Mouse (Mus musculus) midbrain, embryonic 14.5 days (tissue): ENCODE measurements around the gene Adamts12. TPM values are rescaled to one million over a fixed set of nuclear protein-coding genes. Genes with fewer than 3 reads are reported as not detected.

Experiments used
- ATAC-seq: fragments of 200-750 bp; cut with Nextera tagmentation; 2 replicates; pipeline ENCODE4 v1.8.0; 2017; ENCODE audit warnings: moderate number of reproducible peaks, moderate library complexity; ENCODE audit not compliant: low FRiP score, low TSS enrichment
- DNase-seq: peaks from one replicate; pipeline ENCODE4 v3.0.0-alpha.2; 2015
- H3K27ac ChIP-seq: fragments of 300-500 bp; sonication (generic); replicated peaks from 2 replicates; pipeline ENCODE4 v1.5.1; 2014; ENCODE audit warnings: mild to moderate bottlenecking, low read depth, low read length, moderate library complexity
- H3K27me3 ChIP-seq: fragments of 300-500 bp; sonication (generic); 2 replicates; pipeline ENCODE4 v1.6.1; 2014; ENCODE audit warnings: low read length, control low read depth, mixed read lengths; ENCODE audit not compliant: control insufficient read depth, insufficient read depth
- H3K36me3 ChIP-seq: fragments of 300-500 bp; sonication (generic); 2 replicates; pipeline ENCODE4 v1.6.1; 2014; ENCODE audit warnings: low read length, control low read depth; ENCODE audit not compliant: control insufficient read depth, insufficient read depth
- H3K4me1 ChIP-seq: fragments of 300-500 bp; sonication (generic); 2 replicates; pipeline ENCODE4 v1.6.1; 2014; ENCODE audit warnings: mild to moderate bottlenecking, antibody characterized with exemption, low read length, control low read depth; ENCODE audit not compliant: control insufficient read depth, insufficient read depth
- H3K4me2 ChIP-seq: fragments of 300-500 bp; sonication (generic); 2 replicates; pipeline ENCODE4 v1.6.1; 2014; ENCODE audit warnings: mild to moderate bottlenecking, low read length, moderate library complexity
- H3K4me3 ChIP-seq: fragments of 300-500 bp; sonication (generic); replicated peaks from 2 replicates; pipeline ENCODE4 v1.5.1; 2014; ENCODE audit warnings: low read depth, low read length
- H3K9ac ChIP-seq: fragments of 300-500 bp; sonication (generic); replicated peaks from 2 replicates; pipeline ENCODE4 v1.6.1; 2014; ENCODE audit warnings: mild to moderate bottlenecking, low read length, moderate library complexity
- H3K9me3 ChIP-seq: fragments of 300-500 bp; sonication (generic); 2 replicates; pipeline ENCODE4 v1.6.1; 2016; ENCODE audit warnings: low read length, control low read depth, mixed read lengths; ENCODE audit not compliant: control insufficient read depth
- WGBS: fragments of 180-500 bp; shearing (Covaris S2); extraction: QIAGEN DNeasy Blood & Tissue Kit; methylation state at CpG from one replicate; pipeline ENCODE4 v1.1.7; 2014; 5-methylcytosine and 5-hydroxymethylcytosine counted together
- polyA plus RNA-seq: library from polyadenylated mRNA; unstranded; fragments of >200 nt; fragmentation: Nextera tagmentation; extraction: Ambion mirVana; gene quantifications from 2 replicates; pipeline ENCODE4 v1.2.1, GENCODE M21; 2014

Adamts12 gene
- polyA plus RNA-seq, 1 experiment from 2014 or later, result 2.8 TPM

GRCm38 (mm10) chr15:11198246-11198795 is 133.7 kb downstream of the Adamts12 start:
- no peak overlapping the region for H3K9ac ChIP-seq
- H3K4me2 ChIP-seq, result no peak overlapping the region
- DNase-seq (no peak), ATAC-seq (no peak)
- no peaks in the 10 kb centered on the region for H3K9me3 ChIP-seq
- no peak overlapping the region for H3K27ac ChIP-seq
- no peaks in the 10 kb centered on the region for H3K27me3 ChIP-seq
- no peak overlapping the region for H3K4me3 ChIP-seq
- no peaks in the 10 kb centered on the region for H3K4me1 ChIP-seq
- WGBS, result 84% methylated on average over 7 of the region's 7 CpGs
- no peaks in the 10 kb centered on the region for H3K36me3 ChIP-seq

DNA sequence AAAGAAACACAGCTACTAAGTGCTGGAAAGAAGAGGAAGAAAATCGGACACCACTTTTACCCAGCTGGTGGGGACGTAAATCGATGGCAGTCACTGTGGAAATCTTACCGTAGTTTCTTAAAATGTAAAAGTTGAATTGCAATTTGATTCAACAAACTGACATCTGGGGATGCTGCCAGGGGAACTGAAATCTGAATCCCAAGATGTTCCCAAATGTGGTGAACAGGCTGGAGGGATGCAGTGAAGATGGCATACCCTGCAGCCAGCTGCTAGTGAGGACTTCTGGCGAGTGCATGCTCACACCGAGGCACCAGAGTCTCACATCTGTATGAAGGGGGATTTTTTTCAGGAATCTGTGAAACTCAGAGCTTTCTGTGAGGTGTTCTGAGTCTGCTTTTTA is 138.5 kb downstream of the Adamts12 start:
- WGBS, result 78% methylated on average over 6 of the region's 6 CpGs
- Histone ChIP-seq H3K9me3 (no peaks in the 10 kb centered on the region), H3K4me1 (no peaks in the 10 kb centered on the region), H3K36me3 (no peaks in the 10 kb centered on the region), H3K27me3 (no peaks in the 10 kb centered on the region), H3K9ac (no peak overlapping the region), H3K4me3 (no peak overlapping the region), H3K27ac (no peak overlapping the region), H3K4me2 (no peak overlapping the region)
- ATAC-seq (no peak), DNase-seq (no peak)

GRCm38 (mm10) chr15:11204934-11205333 is 140.3 kb downstream of the Adamts12 start:
- DNase-seq (no peak), ATAC-seq (no peak)
- no peak overlapping the region for H3K4me2 ChIP-seq
- H3K9ac ChIP-seq, result no peak overlapping the region
- no peak overlapping the region for H3K27ac ChIP-seq
- no peaks in the 10 kb centered on the region for H3K9me3 ChIP-seq
- H3K36me3 ChIP-seq, result no peaks in the 10 kb centered on the region
- 83% methylated on average over 3 of the region's 3 CpGs for WGBS
- H3K4me1 ChIP-seq, result no peaks in the 10 kb centered on the region
- no peaks in the 10 kb centered on the region for H3K27me3 ChIP-seq
- H3K4me3 ChIP-seq, result no peak overlapping the region

DNA sequence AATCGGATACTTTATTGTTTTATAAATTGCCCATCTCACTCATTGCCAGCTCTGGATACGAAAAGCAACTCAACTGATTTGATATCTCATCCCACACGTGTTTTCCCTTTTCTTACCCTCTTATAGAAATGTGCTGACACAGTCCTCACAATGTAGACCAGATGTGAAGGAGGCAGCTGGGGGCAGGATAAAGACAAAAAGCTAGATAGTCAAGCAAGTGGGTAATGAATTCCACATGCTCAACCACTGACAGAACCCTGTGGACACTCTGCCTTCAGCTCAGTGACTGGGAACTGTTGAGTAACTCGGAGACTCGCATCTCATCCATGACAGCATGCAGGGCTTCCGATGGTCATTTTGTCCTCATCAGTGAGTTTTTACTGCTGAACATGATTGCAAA is 146.4 kb downstream of the Adamts12 start:
- DNase-seq (no peak), ATAC-seq (no peak)
- Histone ChIP-seq H3K4me3 (no peak overlapping the region), H3K27me3 (no peaks in the 10 kb centered on the region), H3K4me2 (no peak overlapping the region), H3K9me3 (no peaks in the 10 kb centered on the region), H3K27ac (no peak overlapping the region), H3K9ac (no peak overlapping the region), H3K4me1 (no peaks in the 10 kb centered on the region), H3K36me3 (no peaks in the 10 kb centered on the region)
- 88% methylated on average over 6 of the region's 6 CpGs for WGBS

DNA sequence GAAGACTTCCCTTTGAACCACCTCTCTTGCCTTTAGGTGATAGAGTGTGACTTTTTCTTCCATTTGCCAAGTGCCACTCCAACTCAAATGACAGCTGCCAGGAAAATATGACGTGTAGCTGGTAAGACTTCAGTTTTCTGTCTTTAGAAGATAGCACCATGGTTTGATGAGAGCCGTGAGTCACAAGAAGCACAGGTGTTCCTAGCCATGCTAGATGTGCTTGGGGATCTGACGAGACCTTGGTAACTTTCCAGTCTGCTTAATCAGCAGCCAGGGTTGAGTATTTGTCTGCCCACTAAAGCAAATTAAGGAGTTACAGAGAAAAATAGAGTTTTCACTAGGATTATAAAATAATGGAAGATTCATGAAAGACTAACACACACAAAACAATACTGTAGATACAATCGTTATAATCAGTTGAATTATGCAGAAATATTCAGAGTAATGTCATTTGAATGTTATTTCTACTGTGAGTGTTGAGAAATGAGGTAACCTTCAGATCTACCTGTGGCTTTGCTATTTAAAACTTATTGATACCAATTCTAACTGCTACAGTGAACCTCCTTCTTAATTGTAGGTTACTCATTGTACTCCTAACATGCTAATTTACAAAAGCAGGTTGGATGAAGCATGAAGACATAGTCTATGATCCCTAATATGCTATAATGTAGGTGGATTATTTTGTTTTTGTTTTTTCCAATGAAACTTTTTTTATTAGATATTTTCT is 169.5 kb downstream of the Adamts12 start:
- Histone ChIP-seq H3K9ac (no peak overlapping the region), H3K27me3 (no peaks in the 10 kb centered on the region), H3K4me2 (no peak overlapping the region), H3K4me3 (no peak overlapping the region), H3K36me3 (no peaks in the 10 kb centered on the region), H3K27ac (no peak overlapping the region), H3K9me3 (no peaks in the 10 kb centered on the region), H3K4me1 (no peaks in the 10 kb centered on the region)
- ATAC-seq (no peak), DNase-seq (no peak)
- WGBS, result 88% methylated on average over 4 of the region's 4 CpGs

DNA sequence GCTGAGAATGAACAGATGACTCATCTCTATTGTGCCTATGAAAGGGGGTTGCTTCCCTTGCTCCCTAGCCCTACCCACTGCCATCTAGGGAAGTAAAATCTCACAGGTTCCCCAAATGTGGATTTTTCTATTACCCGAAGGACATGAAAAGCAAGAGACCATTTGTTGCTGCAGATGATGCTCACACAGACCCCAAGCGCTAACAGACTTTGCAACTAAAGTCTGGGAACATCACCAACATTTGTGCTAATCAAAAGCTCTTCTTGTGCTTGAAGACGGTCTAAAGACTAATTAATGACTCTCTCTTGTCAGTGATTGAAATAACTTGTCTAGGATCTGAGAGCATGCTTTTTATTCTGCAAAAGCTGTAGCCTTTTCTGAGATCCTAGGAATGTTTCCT is 175.8 kb downstream of the Adamts12 start:
- no peaks in the 10 kb centered on the region for H3K4me1 ChIP-seq
- H3K9ac ChIP-seq, result no peak overlapping the region
- no peaks in the 10 kb centered on the region for H3K27me3 ChIP-seq
- WGBS, result 95% methylated on average over 3 of the region's 3 CpGs
- no peaks in the 10 kb centered on the region for H3K36me3 ChIP-seq
- ATAC-seq (no peak), DNase-seq (no peak)
- no peak overlapping the region for H3K4me2 ChIP-seq
- H3K4me3 ChIP-seq, result no peak overlapping the region
- no peak overlapping the region for H3K27ac ChIP-seq
- H3K9me3 ChIP-seq, result no peaks in the 10 kb centered on the region

GRCm38 (mm10) chr15:11241288-11241687 is 176.7 kb downstream of the Adamts12 start:
- H3K4me3 ChIP-seq, result no peak overlapping the region
- 82% methylated on average over 2 of the region's 2 CpGs for WGBS
- DNase-seq (no peak), ATAC-seq (no peak)
- no peaks in the 10 kb centered on the region for H3K4me1 ChIP-seq
- H3K4me2 ChIP-seq, result no peak overlapping the region
- no peak overlapping the region for H3K27ac ChIP-seq
- H3K27me3 ChIP-seq, result no peaks in the 10 kb centered on the region
- H3K9ac ChIP-seq, result no peak overlapping the region
- H3K9me3 ChIP-seq, result no peaks in the 10 kb centered on the region
- no peaks in the 10 kb centered on the region for H3K36me3 ChIP-seq

GRCm38 (mm10) chr15:11246402-11246801 is 181.8 kb downstream of the Adamts12 start:
- H3K4me3 ChIP-seq, result no peak overlapping the region
- no peak overlapping the region for H3K27ac ChIP-seq
- H3K9ac ChIP-seq, result no peak overlapping the region
- H3K27me3 ChIP-seq, result no peaks in the 10 kb centered on the region
- H3K4me1 ChIP-seq, result no peaks in the 10 kb centered on the region
- no peaks in the 10 kb centered on the region for H3K9me3 ChIP-seq
- ATAC-seq (no peak), DNase-seq (no peak)
- 85% methylated on average over 1 of the region's 1 CpGs for WGBS
- no peak overlapping the region for H3K4me2 ChIP-seq
- H3K36me3 ChIP-seq, result no peaks in the 10 kb centered on the region
